Mouse (Mus musculus) heart, embryonic 11.5 days (tissue): ENCODE results near the gene Usp29. TPM values are rescaled to one million over a fixed set of nuclear protein-coding genes. Genes with fewer than 3 reads are reported as not detected.
"Not testable (repeated sequence)": the region's sequence is repeated elsewhere in the genome, so short reads cannot be mapped to it uniquely, and the experiment has no call there.

Source experiments
- ATAC-seq: fragments of 200-750 bp; cut with Nextera tagmentation; replicated peaks from 2 replicates; pipeline ENCODE4 v1.8.0; 2017; ENCODE audit warnings: moderate library complexity; ENCODE audit not compliant: insufficient number of reproducible peaks, low FRiP score, low TSS enrichment
- H3K27ac ChIP-seq: fragments of 300-500 bp; sonication (generic); 2 replicates; pipeline ENCODE4 v1.5.1; 2014; ENCODE audit warnings: mild to moderate bottlenecking, low read depth, low read length
- H3K27me3 ChIP-seq: fragments of 300-500 bp; sonication (generic); 2 replicates; pipeline ENCODE4 v1.6.1; 2014; ENCODE audit warnings: mild to moderate bottlenecking, low read length, mixed read lengths; ENCODE audit not compliant: control insufficient read depth, insufficient read depth
- H3K36me3 ChIP-seq: fragments of 300-500 bp; sonication (generic); 2 replicates; pipeline ENCODE4 v1.6.1; 2014; ENCODE audit warnings: mild to moderate bottlenecking, low read length, moderate library complexity, mixed read lengths; ENCODE audit not compliant: control insufficient read depth, insufficient read depth
- H3K4me1 ChIP-seq: fragments of 300-500 bp; sonication (generic); 2 replicates; pipeline ENCODE4 v1.6.1; 2014; ENCODE audit warnings: low read length; ENCODE audit not compliant: control insufficient read depth, insufficient read depth
- H3K4me2 ChIP-seq: fragments of 300-500 bp; sonication (generic); 2 replicates; pipeline ENCODE4 v1.6.1; 2014; ENCODE audit warnings: mild to moderate bottlenecking, moderate library complexity
- H3K4me3 ChIP-seq: fragments of 300-500 bp; sonication (generic); 2 replicates; pipeline ENCODE4 v1.5.1; 2014; ENCODE audit warnings: low read depth, low read length
- H3K9ac ChIP-seq: fragments of 300-500 bp; sonication (generic); 2 replicates; pipeline ENCODE4 v1.6.1; 2014; ENCODE audit warnings: mild to moderate bottlenecking, low read depth, low read length, moderate library complexity
- H3K9me3 ChIP-seq: fragments of 300-500 bp; sonication (generic); replicated peaks from 2 replicates; pipeline ENCODE4 v1.6.1; 2016; ENCODE audit warnings: low read length; ENCODE audit not compliant: control insufficient read depth
- WGBS: fragments of 180-500 bp; shearing (Covaris S2); extraction: QIAGEN DNeasy Blood & Tissue Kit; methylation state at CpG from one replicate; pipeline ENCODE4 v1.1.7; 2014; ENCODE audit not compliant: insufficient replicate concordance; 5-methylcytosine and 5-hydroxymethylcytosine counted together
- microRNA counts: library from miRNA; unstranded; fragments of <30 nt; microRNA quantifications from one replicate; lab custom pipeline; 2015
- microRNA-seq: library from miRNA; unstranded; fragments of <30 nt; microRNA quantifications from one replicate; pipeline ENCODE4, GENCODE M21; 2016; ENCODE audit warnings: borderline number of aligned reads
- polyA plus RNA-seq: library from polyadenylated mRNA; unstranded; fragments of >200 nt; fragmentation: Nextera tagmentation; extraction: Ambion mirVana; gene quantifications from 2 replicates; pipeline ENCODE4 v1.2.1, GENCODE M21; 2014

Usp29 gene
- polyA plus RNA-seq, 1 experiment from 2014 or later, result 15.5 TPM

DNA sequence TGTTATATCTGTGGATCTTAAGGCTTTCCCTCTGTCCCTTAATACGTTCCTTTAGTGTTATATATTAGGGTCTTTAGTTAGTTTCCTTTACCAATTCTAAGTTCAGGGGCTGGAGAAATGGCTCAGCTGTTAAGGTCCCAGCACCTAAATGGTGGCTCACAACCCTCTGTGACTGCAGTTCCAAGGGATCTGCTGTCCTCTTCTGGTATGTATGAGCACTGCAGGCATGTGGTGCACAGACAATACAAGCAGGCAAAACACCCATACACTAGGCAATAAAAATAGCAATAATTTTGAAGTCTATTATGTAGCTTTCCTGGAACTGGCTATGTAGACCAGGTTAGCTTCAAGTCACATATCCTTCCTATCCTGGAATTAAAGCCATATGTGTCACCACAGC lies 228.2 kb downstream of the Usp29 start:
- Histone ChIP-seq H3K27me3 (no peaks in the 10 kb centered on the region), H3K36me3 (no peaks in the 10 kb centered on the region), H3K27ac (no peak overlapping the region), H3K9ac (no peak overlapping the region), H3K9me3 (0 out of 2 replicates have a peak, but pooled peaks cover 2% of the 10 kb centered on the region), H3K4me3 (no peak overlapping the region), H3K4me2 (no peak overlapping the region), H3K4me1 (no peaks in the 10 kb centered on the region)
- ATAC-seq, result no peak
- WGBS, result 85% methylated on average over 1 of the region's 1 CpGs

DNA sequence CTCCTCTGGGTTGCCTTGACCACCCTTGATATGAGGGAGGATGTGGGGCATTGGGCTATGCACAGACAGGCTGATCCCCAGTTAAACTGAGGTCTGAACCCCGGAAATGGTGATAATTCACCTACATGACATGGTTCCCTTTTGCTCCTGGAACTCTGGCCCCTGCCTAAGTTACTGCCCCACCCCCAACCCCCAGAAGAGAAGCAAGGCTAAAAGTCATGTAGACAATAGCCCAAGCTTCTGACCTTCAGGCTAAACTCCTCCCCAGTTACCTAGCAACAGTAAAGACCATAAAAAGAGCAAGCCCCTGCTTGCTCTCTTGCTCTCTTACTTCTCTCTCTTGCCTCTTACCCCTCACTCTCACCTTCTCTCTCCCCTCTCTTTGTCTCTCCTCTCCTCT lies 243.2 kb downstream of the Usp29 start:
- ATAC-seq, result no peak
- Histone ChIP-seq H3K4me1 (no peaks in the 10 kb centered on the region), H3K4me3 (no peak overlapping the region), H3K4me2 (no peak overlapping the region), H3K27me3 (no peaks in the 10 kb centered on the region), H3K9ac (no peak overlapping the region), H3K27ac (no peak overlapping the region), H3K36me3 (no peaks in the 10 kb centered on the region), H3K9me3 (no peaks in the 10 kb centered on the region; the same call in 1 of the 2 replicates)
- WGBS, result 74% methylated on average over 1 of the region's 1 CpGs

DNA sequence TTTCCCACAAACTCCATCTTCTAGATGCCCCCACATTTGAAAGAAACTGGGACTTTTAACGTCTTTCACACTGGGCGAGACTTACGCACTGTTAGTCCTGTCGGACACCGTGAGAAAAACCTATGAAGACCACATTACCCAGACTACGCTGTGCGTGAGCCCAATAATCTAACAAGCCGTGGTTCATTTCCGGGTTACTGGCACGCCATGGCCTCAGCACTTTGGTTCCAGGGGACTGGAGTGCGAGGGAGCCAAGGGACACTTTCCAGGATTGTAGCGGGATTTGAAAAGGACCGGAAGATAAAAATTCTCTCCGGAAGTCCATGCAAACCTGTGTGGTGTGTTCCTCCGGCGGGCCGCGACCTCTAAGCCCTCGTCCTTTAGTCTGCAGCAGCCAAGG lies 246.5 kb downstream of the Usp29 start:
- no peaks in the 10 kb centered on the region; the same call in 1 of the 2 replicates for H3K9me3 ChIP-seq
- no peak overlapping the region for H3K27ac ChIP-seq
- ATAC-seq, result no peak
- H3K36me3 ChIP-seq, result no peaks in the 10 kb centered on the region
- 86% methylated on average over 19 of the region's 19 CpGs for WGBS
- H3K4me3 ChIP-seq, result no peak overlapping the region
- H3K4me1 ChIP-seq, result no peaks in the 10 kb centered on the region
- no peak overlapping the region for H3K4me2 ChIP-seq
- H3K27me3 ChIP-seq, result no peaks in the 10 kb centered on the region
- no peak overlapping the region for H3K9ac ChIP-seq

DNA sequence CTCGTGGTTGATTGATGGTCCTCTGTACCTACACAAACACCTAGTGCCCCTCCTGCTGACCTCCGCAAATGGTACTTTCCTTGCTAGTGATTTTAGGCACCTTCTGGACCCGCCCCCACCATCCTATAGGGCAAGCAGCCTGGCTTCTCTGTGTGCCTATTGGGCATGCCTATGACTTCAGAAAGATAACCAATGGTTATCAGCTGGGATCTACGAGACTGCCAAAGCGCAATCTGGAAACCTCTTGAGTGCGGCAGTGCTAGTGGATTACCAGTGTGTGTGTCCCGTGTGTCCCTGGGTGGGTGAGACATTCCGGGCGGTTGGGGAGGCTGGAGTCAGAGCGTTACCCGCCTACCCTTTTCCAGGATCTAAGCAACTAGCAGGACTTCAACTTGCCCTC lies 264.9 kb downstream of the Usp29 start, which contains the start of gene Aurkc:
Gene Aurkc (plus strand): TSS at position 50 of the 400 bp plus-strand sequence.
- not testable (repeated sequence) for H3K9me3 ChIP-seq, H3K4me1 ChIP-seq, H3K36me3 ChIP-seq, H3K9ac ChIP-seq, H3K4me2 ChIP-seq, ATAC-seq, H3K4me3 ChIP-seq, H3K27me3 ChIP-seq, H3K27ac ChIP-seq
- WGBS, result 69% methylated on average over 11 of the region's 11 CpGs

DNA sequence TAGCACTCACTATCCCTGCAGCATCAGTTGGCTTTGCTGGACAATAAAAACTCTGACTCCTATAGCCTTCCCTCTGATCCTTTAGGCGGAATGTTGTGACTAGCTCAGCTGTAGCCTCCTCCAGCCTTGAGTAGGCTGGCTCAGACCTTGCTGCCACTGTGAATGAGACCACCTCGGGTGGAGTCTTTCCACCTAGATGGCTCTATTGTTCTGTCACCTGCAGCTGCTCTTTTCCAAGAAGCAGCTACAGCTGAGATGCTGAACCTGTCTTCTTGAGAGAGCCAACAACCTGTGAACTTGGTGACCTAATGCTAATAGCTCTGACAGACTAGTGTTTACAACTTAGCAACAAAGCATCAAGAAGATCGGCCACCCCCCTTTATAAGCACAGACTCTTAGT lies 268.5 kb downstream of the Usp29 start:
- H3K9ac ChIP-seq, H3K36me3 ChIP-seq, H3K27ac ChIP-seq, H3K9me3 ChIP-seq, ATAC-seq, H3K4me1 ChIP-seq, H3K4me3 ChIP-seq, H3K27me3 ChIP-seq, H3K4me2 ChIP-seq: not testable (repeated sequence)
- WGBS, result 59% methylated on average over 3 of the region's 3 CpGs

DNA sequence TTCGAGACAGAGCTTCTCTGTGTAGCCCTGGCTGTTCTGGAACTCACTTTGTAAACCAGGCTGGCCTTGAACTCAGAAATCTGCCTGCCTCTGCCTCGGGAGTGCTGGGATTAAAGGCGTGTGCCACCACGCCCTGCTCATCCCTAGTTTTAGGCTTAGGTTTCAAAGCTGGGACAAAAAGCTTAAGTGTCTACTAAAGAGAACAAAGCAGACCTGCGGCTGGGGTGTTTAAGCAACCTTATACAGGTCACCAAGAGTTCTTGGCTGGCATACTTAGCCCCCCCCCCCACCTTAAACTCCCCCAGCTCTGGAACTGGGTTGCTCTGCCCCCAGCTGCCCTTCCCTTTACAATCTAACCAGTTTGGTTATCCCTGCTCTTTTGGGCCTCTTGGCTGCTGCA lies 275.1 kb downstream of the Usp29 start:
- H3K9me3 ChIP-seq, H3K4me2 ChIP-seq, H3K4me3 ChIP-seq, H3K27ac ChIP-seq, H3K27me3 ChIP-seq, H3K36me3 ChIP-seq, ATAC-seq, H3K9ac ChIP-seq, H3K4me1 ChIP-seq: not testable (repeated sequence)
- 68% methylated on average over 5 of the region's 5 CpGs for WGBS

MicroRNAs within 50 kb of the gene (microRNA counts, 519-probe panel; counts per million panel counts)
- microRNA mmu-miR-3099 (lab: Ali Mortazavi, UCI), result 32.2 counts per million

Small RNA genes within 50 kb of the gene (microRNA-seq; reads per million reads assigned to microRNA genes)
- 54.2 reads per million, percentile 59 among the genes with 10 or more reads in this experiment for gene Mir3099

Other genes starting within 250 kb of the Usp29 start
- not detected in 2 replicates for gene Olfr5, start 243.6 kb upstream of the Usp29 start, polyA plus RNA-seq
- gene Olfr1347, start 230.8 kb upstream of the Usp29 start, polyA plus RNA-seq, result not detected in 2 replicates
- not detected in 2 replicates for gene Olfr1348, start 221.8 kb upstream of the Usp29 start, polyA plus RNA-seq
- gene Olfr1349, start 207.6 kb upstream of the Usp29 start, polyA plus RNA-seq, result 0.10 TPM in 1 of 2 replicates, not detected in the other
- gene Olfr1350, start 165.7 kb upstream of the Usp29 start, polyA plus RNA-seq, result not detected in 2 replicates
- 20.3 and 21.5 TPM in 2 replicates for gene Zim1, start 34.1 kb upstream of the Usp29 start, polyA plus RNA-seq
- 214 TPM in 2 replicates for gene Peg3, start 147 bp upstream of the Usp29 start, polyA plus RNA-seq